8 mouse cellular contexts compared by ENCODE assay signal in the genomic region with DNA sequence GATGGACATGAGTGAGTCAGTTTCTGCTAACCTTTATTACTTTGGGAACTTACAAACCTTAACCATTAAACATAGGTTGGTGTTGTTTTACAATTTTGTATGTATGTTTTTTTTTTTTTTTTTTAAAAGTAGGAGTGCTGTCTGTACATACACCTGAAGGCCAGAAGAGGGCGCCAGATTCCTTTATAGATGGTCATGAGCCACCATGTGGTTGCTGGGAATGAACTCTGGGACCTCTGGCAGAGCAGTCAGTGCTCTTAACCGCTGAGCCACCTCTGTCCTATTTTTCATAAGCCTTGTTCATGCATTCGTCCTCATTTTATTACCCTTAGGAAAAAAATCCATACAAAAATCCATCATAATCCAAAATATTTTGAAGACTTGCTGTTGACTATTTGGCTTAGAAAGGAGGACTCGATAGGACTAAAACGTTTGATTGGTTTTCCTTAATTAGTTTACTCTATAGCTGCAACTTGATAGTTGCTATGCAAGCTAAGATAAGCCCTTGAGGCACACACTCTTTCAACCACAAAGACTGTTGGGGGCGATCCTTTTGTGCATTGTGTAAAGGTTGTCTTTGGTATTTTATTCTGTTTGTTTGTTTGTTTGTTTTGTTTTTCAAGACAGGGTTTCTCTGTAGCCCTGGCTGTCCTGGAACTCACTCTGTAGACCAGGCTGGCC. TPM values are rescaled to one million over a fixed set of nuclear protein-coding genes. Genes with fewer than 3 reads are reported as not detected.
DNase-seq lines count a peak whose midpoint lies in the region; TF ChIP-seq lines count a peak whose summit lies in the region.

No protein-coding gene starts in this region.

- H3K4me1 ChIP-seq in bone marrow, adult 2 months (ENCODE audit: control insufficient read depth, insufficient read depth, low read length), result peaks cover 6% of the 10 kb centered on the region

- no peak overlapping the region for H3K4me3 ChIP-seq in gastrocnemius, adult 2 months
- no peak overlapping the region for H3K4me3 ChIP-seq in bone marrow, adult 2 months (replicated peaks; ENCODE audit: control insufficient read depth, low read depth, low read length)

- TF ChIP-seq POLR2A in bone marrow, adult 2 months (IDR thresholded peaks at IDR 0.05; ENCODE audit: borderline replicate concordance, control insufficient read depth, low read depth, low read length), result no peak

- peak overlapping the region; percentile 38 for H3K27ac ChIP-seq in gastrocnemius, adult 2 months
- no peak overlapping the region for H3K27ac ChIP-seq in bone marrow, adult 2 months (ENCODE audit: control insufficient read depth, insufficient read depth, low read depth, low read length, poor library complexity)

- peak; percentile 70 for TF ChIP-seq CTCF in gastrocnemius, adult 2 months (IDR thresholded peaks at IDR 0.05)
- peak; percentile 59 for TF ChIP-seq CTCF in bone marrow, adult 2 months (IDR thresholded peaks at IDR 0.05; ENCODE audit: control insufficient read depth, insufficient read depth, low read length)

- 31% methylated on average over 6 of the region's 6 CpGs for WGBS in bone marrow, adult 2 months

- intact Hi-C loops in gastrocnemius, adult 2 months (cut with DNase I), result no loop called here
- intact Hi-C loops in gastrocnemius, postnatal 36 days (cut with DNase I), result no loop called here

- no peak for DNase-seq in gastrocnemius, adult 2 months
- DNase-seq in gastrocnemius, postnatal 36 days, result no peak
- peak; percentile 82 for DNase-seq in A20 (ENCODE audit: low read depth, low spot score)
- DNase-seq in kidney, postnatal 25 days, result peak; percentile 64 to 67
- peak; percentile 84 for DNase-seq in retina, postnatal 1 day
- no peak for DNase-seq in right cerebral cortex, postnatal 25 days
- no peak for DNase-seq in thymus, adult 18-20 months

RNA-seq across cellular contexts. Expression of a gene that starts 6.8 kb away (rescaled TPM):
- under 1 TPM; 0.23 to 0.33 TPM for total RNA-seq in gastrocnemius, adult 2 months (2021)
- total RNA-seq in gastrocnemius, postnatal 36 days (2021), result 1 to 10 TPM in 1 of 2 experiments, under 1 TPM in 1; 0.74 to 1.1 TPM
- polyA plus RNA-seq in bone marrow, adult 2 months (2011; ENCODE audit: insufficient read depth, insufficient read length, low replicate concordance, missing spikeins), result 358 and 477 TPM in 2 replicates

RNA-seq across cellular contexts. Expression of a gene that starts 7.7 kb away (rescaled TPM):
- not detected for total RNA-seq in gastrocnemius, adult 2 months (2021)
- total RNA-seq in gastrocnemius, postnatal 36 days (2021), result not detected
- 1.2 and 1.9 TPM in 2 replicates for polyA plus RNA-seq in bone marrow, adult 2 months (2011; ENCODE audit: insufficient read depth, insufficient read length, low replicate concordance, missing spikeins)

RNA-seq across cellular contexts. Expression of a gene that starts 12.0 kb away (rescaled TPM):
- total RNA-seq in gastrocnemius, adult 2 months (2021), result 10 to 100 TPM; 13.3 to 13.9 TPM
- 10 to 100 TPM in 1 of 2 experiments, 1 to 10 TPM in 1; 9.3 to 11.3 TPM for total RNA-seq in gastrocnemius, postnatal 36 days (2021)
- polyA plus RNA-seq in bone marrow, adult 2 months (2011; ENCODE audit: insufficient read depth, insufficient read length, low replicate concordance, missing spikeins), result 26.4 and 42.3 TPM in 2 replicates

RNA-seq across cellular contexts. Expression of a gene that starts 18.4 kb away (rescaled TPM):
- 10 to 100 TPM; 34.0 to 44.4 TPM for total RNA-seq in gastrocnemius, adult 2 months (2021)
- 10 to 100 TPM; 31.8 to 34.7 TPM for total RNA-seq in gastrocnemius, postnatal 36 days (2021)
- 75.8 and 87.3 TPM in 2 replicates for polyA plus RNA-seq in bone marrow, adult 2 months (2011; ENCODE audit: insufficient read depth, insufficient read length, low replicate concordance, missing spikeins)

RNA-seq across cellular contexts. Expression of a gene that starts 18.4 kb away (rescaled TPM):
- 10 to 100 TPM; 14.5 to 14.8 TPM for total RNA-seq in gastrocnemius, adult 2 months (2021)
- 10 to 100 TPM; 12.6 to 16.6 TPM for total RNA-seq in gastrocnemius, postnatal 36 days (2021)
- polyA plus RNA-seq in bone marrow, adult 2 months (2011; ENCODE audit: insufficient read depth, insufficient read length, low replicate concordance, missing spikeins), result 21.2 and 26.3 TPM in 2 replicates

Comparison
In these comparisons a context has a peak if more than half of its experiments do, and no peak if none do; other contexts are left out.
1. DNase-seq: peak in A20 (single experiment), kidney, postnatal 25 days (2 of 2) and retina, postnatal 1 day (single experiment); none in gastrocnemius, adult 2 months (single experiment), gastrocnemius, postnatal 36 days (0 of 2), right cerebral cortex, postnatal 25 days (single experiment) and thymus, adult 18-20 months (0 of 2).